25 mouse cellular contexts compared by ENCODE assay signal in the genomic region with DNA sequence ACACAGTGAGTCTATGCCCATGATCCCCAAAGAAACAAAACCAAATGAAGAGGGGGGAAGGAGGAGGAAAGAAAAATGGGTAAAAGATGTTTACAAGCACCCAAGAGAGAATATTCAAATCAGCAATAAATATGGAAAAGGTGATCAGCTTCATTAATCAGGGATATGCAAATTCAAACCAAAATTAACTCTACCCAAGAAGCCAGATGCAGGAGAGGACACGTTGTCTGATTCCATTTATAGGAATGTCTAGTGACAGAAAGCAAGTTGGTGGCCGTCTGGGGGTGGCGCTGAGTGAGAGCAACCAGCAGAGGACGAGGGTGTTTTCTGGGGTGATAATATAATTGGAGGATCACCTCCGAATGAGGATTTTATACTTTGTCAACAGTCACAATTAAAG. TPM values are rescaled to one million over a fixed set of nuclear protein-coding genes. Genes with fewer than 3 reads are reported as not detected.
"Had no signal": no experiment of that assay in that cellular context is flagged by ENCODE, and none has a peak within 500 bp of the region (broad histone marks: within the 10 kb centered on the region; RNA-seq: fewer than 3 reads in every experiment).

No protein-coding gene starts in this region.

- H3K4me3 ChIP-seq: heart, adult 2 months; heart, embryonic 13.5 days; heart, embryonic 15.5 days; hindbrain, embryonic 13.5 days; hindbrain, embryonic 15.5 days; kidney, embryonic 15.5 days; limb, embryonic 10.5 days; limb, embryonic 12.5 days; liver, embryonic 12.5 days had no signal

- H3K27ac ChIP-seq: heart, adult 2 months; heart, embryonic 13.5 days; heart, embryonic 15.5 days; hindbrain, embryonic 13.5 days; hindbrain, embryonic 15.5 days; hindbrain, postnatal 0 days; kidney, embryonic 15.5 days; kidney, postnatal 0 days; limb, embryonic 10.5 days; limb, embryonic 12.5 days; liver, embryonic 12.5 days; liver, embryonic 14.5 days had no signal

- DNase-seq: gastrocnemius, postnatal 14 days; gastrocnemius, postnatal 36 days; heart, adult 11 months; heart, adult 2 months; heart, postnatal 14 days; heart, postnatal 36 days; kidney, adult 11 months; kidney, adult 2 months; kidney, adult 9 months; kidney, postnatal 14 days; kidney, postnatal 36 days; liver had no signal

RNA-seq across cellular contexts. Expression of gene Lhfpl4, which starts 40.0 kb away (rescaled TPM):
- total RNA-seq: hematopoietic stem cell, adult 5-6 weeks had no signal

RNA-seq across cellular contexts. Expression of gene Cpne9, which starts 47.0 kb away (rescaled TPM):
- total RNA-seq: gastrocnemius, adult 8-10 months; gastrocnemius, postnatal 36 days had no signal
